Mouse (Mus musculus) small intestine, adult 2 months (tissue): ENCODE data around the gene Trp73. TPM values are rescaled to one million over a fixed set of nuclear protein-coding genes. Genes with fewer than 3 reads are reported as not detected.
A peak's percentile ranks its signal among the peaks of the same experiment; 100 is the strongest.

ENCODE experiments used
- H3K27ac ChIP-seq: fragments of 200-500 bp; 2 replicates; pipeline ENCODE4 v1.5.1; 2012; ENCODE audit warnings: low read depth, low read length, control low read depth, inconsistent platforms; ENCODE audit not compliant: insufficient read depth
- H3K27me3 ChIP-seq: fragments of 200-500 bp; 2 replicates; pipeline ENCODE4 v1.6.1; 2012; ENCODE audit warnings: mild to moderate bottlenecking, moderate library complexity, low read length, inconsistent platforms; ENCODE audit not compliant: control insufficient read depth, insufficient read depth
- H3K36me3 ChIP-seq: fragments of 200-500 bp; 2 replicates; pipeline ENCODE4 v1.6.1; 2012; ENCODE audit warnings: mild to moderate bottlenecking, low read length, control low read depth, inconsistent platforms; ENCODE audit not compliant: control insufficient read depth, insufficient read depth
- H3K4me1 ChIP-seq: fragments of 200-500 bp; 2 replicates; pipeline ENCODE4 v1.6.1; 2012; ENCODE audit warnings: low read length, inconsistent platforms, mixed read lengths; ENCODE audit not compliant: control insufficient read depth, insufficient read depth, insufficient read length
- H3K4me3 ChIP-seq: fragments of 200-500 bp; 2 replicates; pipeline ENCODE4 v1.5.1; 2012; ENCODE audit warnings: low read depth, mild to moderate bottlenecking, control low read depth, inconsistent platforms, low read length, moderate library complexity
- CTCF ChIP-seq: fragments of 200-500 bp; IDR thresholded peaks from 2 replicates; pipeline ENCODE4 v1.5.1; 2012; ENCODE audit warnings: low read depth, mild to moderate bottlenecking, control low read depth, inconsistent platforms, low read length, moderate library complexity, mixed read lengths; ENCODE audit not compliant: insufficient replicate concordance, insufficient read length; ENCODE audit errors: extremely low read depth
- POLR2A ChIP-seq: fragments of 200-500 bp; IDR thresholded peaks from 2 replicates; pipeline ENCODE4 v1.6.1; 2012; ENCODE audit warnings: low read depth, mild to moderate bottlenecking, control low read depth, inconsistent platforms, low read length, moderate library complexity
- WGBS: fragments of 180-500 bp; shearing (Covaris S2); methylation state at CpG from one replicate; pipeline ENCODE4 v1.1.7; 2018; 5-methylcytosine and 5-hydroxymethylcytosine counted together
- polyA plus RNA-seq: library from polyadenylated mRNA; depleted of rRNA; stranded (reverse); fragments of >200 nt; gene quantifications from 2 replicates; pipeline ENCODE4 v1.2.3, GENCODE M21; 2012; rRNA removed

Gene Trp73
- polyA plus RNA-seq, 1 experiment, result 0.58 TPM

GRCm38 (mm10) chr4:154010907-154011645 lies 128.9 kb downstream of the Trp73 start:
- 26% methylated on average over 13 of the region's 13 CpGs for WGBS
- no peak overlapping the region for H3K27ac ChIP-seq
- peaks cover 17% of the 10 kb centered on the region for H3K36me3 ChIP-seq

GRCm38 (mm10) chr4:154007759-154008158 lies 132.2 kb downstream of the Trp73 start:
- Histone ChIP-seq H3K4me3 (no peak overlapping the region), H3K27ac (no peak overlapping the region), H3K36me3 (peaks cover 6% of the 10 kb centered on the region; the same call in 1 of the 2 replicates), H3K27me3 (no peaks in the 10 kb centered on the region), H3K4me1 (peaks cover 2% of the 10 kb centered on the region; the same call in 1 of the 2 replicates)
- 71% methylated on average over 4 of the region's 4 CpGs for WGBS
- TF ChIP-seq CTCF (no peak), POLR2A (no peak)

More at GRCm38 (mm10) chr4:154010907-154011645, 128.9 kb downstream of the Trp73 start:
- Histone ChIP-seq H3K4me3 (peak overlapping the region; percentile 95), H3K27me3 (no peaks in the 10 kb centered on the region), H3K4me1 (peaks cover 13% of the 10 kb centered on the region)
- TF ChIP-seq CTCF (no peak), POLR2A (no peak)

DNA sequence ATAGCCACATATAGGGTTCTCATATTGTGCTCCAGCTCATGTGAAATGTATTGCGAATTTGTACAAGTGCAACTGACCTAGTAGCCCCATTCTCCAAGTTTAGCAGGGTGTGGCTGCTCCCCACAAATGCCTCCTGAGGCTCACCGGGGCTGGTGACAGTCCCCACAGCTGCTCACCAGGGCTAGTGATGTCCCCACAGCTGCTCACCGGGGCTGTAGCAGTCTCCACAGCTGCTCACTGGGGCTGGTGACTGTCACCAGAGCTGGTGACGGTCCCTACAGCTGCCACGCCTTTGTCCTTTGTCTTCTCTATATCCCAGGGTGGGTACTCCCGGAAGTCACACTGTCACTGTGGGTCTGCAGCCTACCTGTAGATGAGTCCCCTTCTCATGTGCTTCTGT lies 133.7 kb downstream of the Trp73 start:
- Histone ChIP-seq H3K4me1 (no peaks in the 10 kb centered on the region), H3K36me3 (peaks cover 10% of the 10 kb centered on the region; the same call in 1 of the 2 replicates), H3K27me3 (no peaks in the 10 kb centered on the region), H3K4me3 (no peak overlapping the region), H3K27ac (no peak overlapping the region)
- WGBS, result 91% methylated on average over 6 of the region's 6 CpGs
- no peak for TF ChIP-seq POLR2A

Other genes starting within 250 kb of the Trp73 start
- gene A430005L14Rik, start 183.0 kb downstream of the Trp73 start, polyA plus RNA-seq, result 32.7 and 43.1 TPM in 2 replicates
- 15.4 and 30.5 TPM in 2 replicates for gene Dffb, start 165.1 kb downstream of the Trp73 start, polyA plus RNA-seq
- gene Cep104, start 165.0 kb downstream of the Trp73 start, polyA plus RNA-seq, result 5.5 and 9.3 TPM in 2 replicates
- gene Lrrc47, start 128.5 kb downstream of the Trp73 start, polyA plus RNA-seq, result 33.6 and 63.5 TPM in 2 replicates
- gene Smim1, start 114.0 kb downstream of the Trp73 start, polyA plus RNA-seq, result 6.5 and 11.0 TPM in 2 replicates
- gene Ccdc27, start 97.5 kb downstream of the Trp73 start, polyA plus RNA-seq, result not detected in 2 replicates
- gene Wrap73, start 2.2 kb upstream of the Trp73 start, polyA plus RNA-seq, result 10.9 and 16.9 TPM in 2 replicates
- gene Tprgl, start 20.5 kb upstream of the Trp73 start, polyA plus RNA-seq, result 74.5 and 129 TPM in 2 replicates
- 1.7 and 3.5 TPM in 2 replicates for gene Megf6, start 30.5 kb upstream of the Trp73 start, polyA plus RNA-seq
- gene Arhgef16, start 161.5 kb upstream of the Trp73 start, polyA plus RNA-seq, result 69.0 and 179 TPM in 2 replicates
- gene B230104I21Rik, start 195.9 kb upstream of the Trp73 start, polyA plus RNA-seq, result not detected in 2 replicates